Mouse (Mus musculus) CH12.LX (cell line): ENCODE results near the gene Ppm1j.

Experiments
- CTCF ChIP-seq, 2 experiments: IDR thresholded peaks in 1 of 2; conservative IDR thresholded peaks in 1 of 2; 2 replicates each; pipeline ENCODE4 v1.5.1; 2011 to 2012; ENCODE audit warnings: low read depth in 2 of 2, low read length in 2 of 2, improper control_type of control experiment in 1 of 2, inconsistent platforms in 1 of 2, mild to moderate bottlenecking in 1 of 2, moderate library complexity in 1 of 2
- E2F4 ChIP-seq: IDR thresholded peaks from 2 replicates; pipeline ENCODE4 v1.6.1; 2011; ENCODE audit warnings: low read depth, low read length, improper control_type of control experiment; ENCODE audit not compliant: insufficient replicate concordance
- MAFK ChIP-seq: IDR thresholded peaks from 2 replicates; pipeline ENCODE4 v1.6.1; 2011; ENCODE audit warnings: low read length, improper control_type of control experiment; ENCODE audit not compliant: insufficient replicate concordance
- POLR2A ChIP-seq: IDR thresholded peaks from 2 replicates; pipeline ENCODE4 v1.6.1; 2011; ENCODE audit warnings: low read depth, mild to moderate bottlenecking, improper control_type of control experiment, low read length
- POLR2AphosphoS2 ChIP-seq: IDR thresholded peaks from 2 replicates; pipeline ENCODE4 v1.6.1; 2011; ENCODE audit warnings: low read depth, low read length, improper control_type of control experiment
- SIN3A ChIP-seq: IDR thresholded peaks from 2 replicates; pipeline ENCODE4 v1.6.1; 2012; ENCODE audit warnings: low read length, improper control_type of control experiment, inconsistent platforms
- ZMIZ1 ChIP-seq: IDR thresholded peaks from 2 replicates; pipeline ENCODE4 v1.6.1; 2012; ENCODE audit warnings: low read depth, mild to moderate bottlenecking, inconsistent platforms, low read length, improper control_type of control experiment

GRCm38 (mm10) chr3:104779949-104780348 lies 907 bp upstream of the Ppm1j start:
- no peak for TF ChIP-seq POLR2A
- TF ChIP-seq SIN3A, result peak; percentile 28; the same call in 1 of the 2 replicates
- TF ChIP-seq MAFK, result 0 out of 2 replicates have a peak, but pooled peaks have one; percentile 9
- no peak for TF ChIP-seq ZMIZ1
- TF ChIP-seq CTCF (conservative IDR thresholded peaks at IDR 0.05 in 1 of 2, IDR thresholded peaks at IDR 0.05 in 1 of 2; ENCODE audit: low read depth in 2 of 2, low read length in 2 of 2), result peak; percentile 95
- no peak for TF ChIP-seq POLR2AphosphoS2
- TF ChIP-seq E2F4, result no peak
